Mouse (Mus musculus) MEL (cell line): ENCODE results near the gene Pard3. TPM values are rescaled to one million over a fixed set of nuclear protein-coding genes. Genes with fewer than 3 reads are reported as not detected.

Experiments
- DNase-seq: peaks from one replicate; pipeline ENCODE4 v3.0.0; 2011; ENCODE audit warnings: low read depth, low spot score
- H3K27ac ChIP-seq: 2 replicates; pipeline ENCODE4 v1.5.1; 2012; ENCODE audit warnings: low read depth, mild to moderate bottlenecking, control low read depth, low read length, moderate library complexity; ENCODE audit not compliant: control insufficient read depth
- H3K27me3 ChIP-seq, 2 experiments: fragments of 150-350 bp in 1 of 2; sonication (generic) in 1 of 2; 2 replicates each; pipeline ENCODE4 v1.6.1; 2012; ENCODE audit warnings: low read length in 2 of 2, mild to moderate bottlenecking in 2 of 2, improper control_type of control experiment in 1 of 2, moderate library complexity in 1 of 2; ENCODE audit not compliant: insufficient read depth in 2 of 2, control insufficient read depth in 1 of 2
- H3K36me3 ChIP-seq, 2 experiments: 2 replicates each; pipeline ENCODE4 v1.6.1; 2012 to 2014; ENCODE audit warnings: low read length in 2 of 2, improper control_type of control experiment in 1 of 2, inconsistent platforms in 1 of 2, mild to moderate bottlenecking in 1 of 2; ENCODE audit not compliant: insufficient read depth in 2 of 2, control insufficient read depth in 1 of 2
- H3K4me1 ChIP-seq, 2 experiments: fragments of 150-350 bp in 1 of 2; sonication (generic) in 1 of 2; 2 replicates each; pipeline ENCODE4 v1.6.1; 2012; ENCODE audit warnings: low read length in 2 of 2, improper control_type of control experiment in 1 of 2, mild to moderate bottlenecking in 1 of 2; ENCODE audit not compliant: insufficient read depth in 2 of 2, control insufficient read depth in 1 of 2
- H3K4me3 ChIP-seq, 2 experiments: fragments of 150-350 bp in 1 of 2; sonication (generic) in 1 of 2; 2 replicates each; pipeline ENCODE4 v1.5.1; 2012; ENCODE audit warnings: low read depth in 2 of 2, low read length in 2 of 2, mild to moderate bottlenecking in 2 of 2, moderate library complexity in 2 of 2, control low read depth in 1 of 2, improper control_type of control experiment in 1 of 2; ENCODE audit not compliant: control insufficient read depth in 1 of 2, insufficient read depth in 1 of 2
- H3K79me2 ChIP-seq: 2 replicates; pipeline ENCODE4 v1.6.1; 2012; ENCODE audit warnings: mild to moderate bottlenecking, low read length, moderate library complexity; ENCODE audit not compliant: control insufficient read depth, poor library complexity, insufficient read depth
- H3K9ac ChIP-seq: 2 replicates; pipeline ENCODE4 v1.6.1; 2012; ENCODE audit warnings: low read depth, mild to moderate bottlenecking, control low read depth, low read length, moderate library complexity; ENCODE audit not compliant: control insufficient read depth, poor library complexity, severe bottlenecking
- H3K9me3 ChIP-seq: fragments of 150-350 bp; sonication (generic); replicated peaks from 2 replicates; pipeline ENCODE4 v1.6.1; 2012; ENCODE audit warnings: mild to moderate bottlenecking, low read length, improper control_type of control experiment, moderate library complexity; ENCODE audit not compliant: insufficient read depth
- CHD1 ChIP-seq: IDR thresholded peaks from 2 replicates; pipeline ENCODE4 v1.6.1; 2012; ENCODE audit warnings: low read depth, mild to moderate bottlenecking, inconsistent platforms, low read length, improper control_type of control experiment
- CHD2 ChIP-seq: IDR thresholded peaks from 2 replicates; pipeline ENCODE4 v1.6.1; 2011; ENCODE audit warnings: low read length, improper control_type of control experiment
- CTCF ChIP-seq, 3 experiments: IDR thresholded peaks in 2 of 3; conservative IDR thresholded peaks in 1 of 3; 2 replicates each; pipeline ENCODE4 v1.5.1; 2011 to 2012; ENCODE audit warnings: low read length in 3 of 3, low read depth in 2 of 3, mild to moderate bottlenecking in 2 of 3, improper control_type of control experiment in 1 of 3, inconsistent platforms in 1 of 3, mixed read lengths in 1 of 3, moderate library complexity in 1 of 3; ENCODE audit not compliant: control insufficient read depth in 1 of 3, insufficient read depth in 1 of 3, poor library complexity in 1 of 3, severe bottlenecking in 1 of 3
- E2F4 ChIP-seq: IDR thresholded peaks from 2 replicates; pipeline ENCODE4 v1.6.1; 2011; ENCODE audit warnings: low read depth, low read length, improper control_type of control experiment, borderline replicate concordance
- EP300 ChIP-seq, 2 experiments: IDR thresholded peaks; 2 replicates each; pipeline ENCODE4 v1.6.1; 2011; ENCODE audit warnings: improper control_type of control experiment in 2 of 2, low read length in 2 of 2, low read depth in 1 of 2, mild to moderate bottlenecking in 1 of 2
- GABPA ChIP-seq: IDR thresholded peaks from 2 replicates; pipeline ENCODE4 v1.6.1; 2012; ENCODE audit warnings: low read depth, mild to moderate bottlenecking, inconsistent platforms, low read length, improper control_type of control experiment, moderate library complexity
- GATA1 ChIP-seq: IDR thresholded peaks from 2 replicates; pipeline ENCODE4 v1.6.1; 2011; ENCODE audit warnings: low read depth, low read length, improper control_type of control experiment
- JUND ChIP-seq: IDR thresholded peaks from 2 replicates; pipeline ENCODE4 v1.6.1; 2011; ENCODE audit warnings: low read depth, mild to moderate bottlenecking, improper control_type of control experiment, low read length
- MXI1 ChIP-seq: IDR thresholded peaks from 2 replicates; pipeline ENCODE4 v1.6.1; 2011; ENCODE audit warnings: mild to moderate bottlenecking, low read depth, low read length, improper control_type of control experiment
- MYB ChIP-seq: IDR thresholded peaks from 2 replicates; pipeline ENCODE4 v1.6.1; 2011; ENCODE audit warnings: mild to moderate bottlenecking, low read depth, low read length, improper control_type of control experiment
- MYC ChIP-seq: IDR thresholded peaks from 2 replicates; pipeline ENCODE4 v1.6.1; 2011; ENCODE audit warnings: low read depth, mild to moderate bottlenecking, low read length, improper control_type of control experiment, moderate library complexity
- NRF1 ChIP-seq: IDR thresholded peaks from 2 replicates; pipeline ENCODE4 v1.6.1; 2014; ENCODE audit warnings: low read depth, mild to moderate bottlenecking, inconsistent platforms, low read length, improper control_type of control experiment, moderate library complexity; ENCODE audit not compliant: poor library complexity, insufficient read depth, severe bottlenecking
- RAD21 ChIP-seq: IDR thresholded peaks from 2 replicates; pipeline ENCODE4 v1.6.1; 2011; ENCODE audit warnings: mild to moderate bottlenecking, low read depth, low read length, improper control_type of control experiment
- RCOR1 ChIP-seq: IDR thresholded peaks from 2 replicates; pipeline ENCODE4 v1.6.1; 2012; ENCODE audit warnings: low read depth, mild to moderate bottlenecking, inconsistent platforms, low read length, improper control_type of control experiment
- SMC3 ChIP-seq: IDR thresholded peaks from 2 replicates; pipeline ENCODE4 v1.6.1; 2011; ENCODE audit warnings: low read depth, low read length, improper control_type of control experiment
- ZC3H11A ChIP-seq: IDR thresholded peaks from 2 replicates; pipeline ENCODE4 v1.6.1; 2012; ENCODE audit warnings: low read depth, mild to moderate bottlenecking, inconsistent platforms, low read length, improper control_type of control experiment
- ZMIZ1 ChIP-seq: IDR thresholded peaks from 2 replicates; pipeline ENCODE4 v1.6.1; 2012; ENCODE audit warnings: low read depth, mild to moderate bottlenecking, inconsistent platforms, low read length, improper control_type of control experiment, moderate library complexity
- ZNF384 ChIP-seq: IDR thresholded peaks from 2 replicates; pipeline ENCODE4 v1.6.1; 2012; ENCODE audit warnings: low read depth, mild to moderate bottlenecking, inconsistent platforms, low read length, improper control_type of control experiment
- polyA plus RNA-seq, 2 experiments: library from polyadenylated mRNA; stranded (reverse) in 1 of 2; unstranded in 1 of 2; fragments of >175 nt in 1 of 2; fragments of >200 nt in 1 of 2; gene quantifications; 2 replicates each; pipeline versions ENCODE4 v1.2.1 to v1.2.4; 2012; ENCODE audit warnings: low replicate concordance in 2 of 2, low read depth in 1 of 2; ENCODE audit not compliant: insufficient read length in 2 of 2, insufficient read depth in 1 of 2, missing spikeins in 1 of 2
- total RNA-seq: library from RNA; depleted of rRNA; stranded (reverse); fragments of 300-350 nt; gene quantifications from 2 replicates; pipeline ENCODE4 v1.2.3, GENCODE M21; 2012

Gene Pard3
- total and polyA plus RNA-seq, 3 experiments, result not detected

DNA sequence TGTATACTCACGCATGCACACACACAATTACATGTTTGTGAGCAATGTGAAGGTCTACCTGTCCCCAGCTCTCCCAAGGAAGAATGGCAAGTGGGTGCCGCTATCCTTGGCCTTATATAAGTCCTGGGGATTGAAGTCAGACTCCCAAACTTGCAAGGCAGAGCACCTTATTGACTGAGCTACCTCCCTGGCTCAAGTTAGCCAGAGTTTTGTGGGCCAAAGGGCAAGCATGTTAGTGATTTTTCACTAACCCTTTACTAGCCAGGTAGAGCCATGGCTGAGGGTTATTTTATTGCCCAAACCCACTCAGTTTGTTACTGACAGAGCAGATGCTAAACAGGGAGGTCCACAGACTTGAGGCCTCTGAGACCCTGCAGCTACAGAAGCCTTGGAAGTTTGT lies 73.1 kb downstream of the Pard3 start:
- H3K27ac ChIP-seq, result no peak overlapping the region
- DNase-seq, result no peak

DNA sequence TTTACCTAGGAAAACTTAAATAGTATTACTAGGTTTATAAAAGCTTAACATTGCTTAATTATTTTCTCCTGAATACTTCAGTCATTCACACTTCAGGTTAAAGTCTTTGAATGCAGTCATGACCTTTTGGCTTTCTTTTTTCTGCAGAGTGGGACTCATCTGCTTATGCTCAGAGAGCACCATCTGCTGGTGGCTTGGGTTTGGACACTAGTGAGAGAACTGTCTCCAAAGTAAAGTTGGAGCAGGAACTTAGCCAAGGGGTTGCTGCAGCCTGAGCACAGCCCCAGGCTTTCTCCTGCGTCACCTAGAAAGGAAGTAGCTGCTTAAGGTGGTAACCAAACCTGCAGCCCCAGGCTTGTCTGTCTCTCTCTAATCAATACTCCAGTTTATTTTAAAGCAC lies 75.5 kb downstream of the Pard3 start:
- Histone ChIP-seq H3K9ac (no peak overlapping the region), H3K9me3 (no peaks in the 10 kb centered on the region), H3K79me2 (no peaks in the 10 kb centered on the region), H3K4me1 (no peaks in the 10 kb centered on the region), H3K4me3 (no peak overlapping the region), H3K27ac (no peak overlapping the region), H3K27me3 (no peaks in the 10 kb centered on the region; a peak in 1 of 4 replicates), H3K36me3 (no peaks in the 10 kb centered on the region)
- peak; percentile 7 for DNase-seq
- TF ChIP-seq CHD2 (no peak), JUND (no peak), MXI1 (no peak), SMC3 (0 out of 2 replicates have a peak, but pooled peaks have one; percentile 8), RCOR1 (no peak), CTCF (IDR thresholded peaks at IDR 0.05 in 2 of 3, conservative IDR thresholded peaks at IDR 0.05 in 1 of 3; ENCODE audit: control insufficient read depth in 1 of 3, insufficient read depth in 1 of 3, low read depth in 2 of 3, low read length in 3 of 3, poor library complexity in 1 of 3, severe bottlenecking in 1 of 3) (peak in 2 of 3 experiments; percentile 19 to 32; a peak in 3 of 6 replicates)

More for the DNA sequence above, 73.1 kb downstream of the Pard3 start:
- H3K4me1 ChIP-seq, result no peaks in the 10 kb centered on the region
- no peak overlapping the region for H3K4me3 ChIP-seq
- H3K27me3 ChIP-seq, result no peaks in the 10 kb centered on the region; a peak in 1 of 4 replicates
- no peaks in the 10 kb centered on the region for H3K9me3 ChIP-seq
- TF ChIP-seq RAD21, result no peak
- no peak for TF ChIP-seq MYC
- no peak for TF ChIP-seq RCOR1
- TF ChIP-seq E2F4, result no peak
- TF ChIP-seq ZMIZ1, result no peak
- TF ChIP-seq ZC3H11A, result no peak
- no peak for TF ChIP-seq GABPA
- TF ChIP-seq EP300 (IDR thresholded peaks at IDR 0.05; ENCODE audit: low read depth in 1 of 2, low read length in 2 of 2), result no peak
- TF ChIP-seq MYB, result no peak
- H3K36me3 ChIP-seq, result no peaks in the 10 kb centered on the region
- H3K9ac ChIP-seq, result no peak overlapping the region
- H3K79me2 ChIP-seq, result no peaks in the 10 kb centered on the region

GRCm38 (mm10) chr8:127140945-127141344 lies 77.3 kb downstream of the Pard3 start:
- Histone ChIP-seq H3K9ac (no peak overlapping the region), H3K4me1 (no peaks in the 10 kb centered on the region), H3K4me3 (no peak overlapping the region), H3K27ac (no peak overlapping the region), H3K79me2 (no peaks in the 10 kb centered on the region), H3K36me3 (no peaks in the 10 kb centered on the region), H3K27me3 (no peaks in the 10 kb centered on the region; a peak in 1 of 4 replicates), H3K9me3 (no peaks in the 10 kb centered on the region)
- no peak for TF ChIP-seq ZMIZ1
- TF ChIP-seq GABPA, result no peak
- no peak for TF ChIP-seq ZNF384
- TF ChIP-seq GATA1, result no peak
- no peak for TF ChIP-seq MYC
- TF ChIP-seq CHD1, result no peak
- no peak for TF ChIP-seq NRF1
- TF ChIP-seq CHD2, result no peak
- no peak for TF ChIP-seq MYB
- DNase-seq, result no peak
